Mouse (Mus musculus) testis, adult 2 months (tissue): Measurements from ENCODE around the gene Lenep. TPM values are rescaled to one million over a fixed set of nuclear protein-coding genes. Genes with fewer than 3 reads are reported as not detected.

Experiments
- H3K27ac ChIP-seq: fragments of 200-500 bp; 2 replicates; pipeline ENCODE4 v1.5.1; 2012; ENCODE audit warnings: low read depth, low read length; ENCODE audit not compliant: control insufficient read depth, insufficient read depth
- H3K27me3 ChIP-seq: fragments of 200-500 bp; 2 replicates; pipeline ENCODE4 v1.6.1; 2012; ENCODE audit warnings: mild to moderate bottlenecking, low read length, moderate library complexity; ENCODE audit not compliant: control insufficient read depth, insufficient read depth
- H3K36me3 ChIP-seq: fragments of 200-500 bp; 2 replicates; pipeline ENCODE4 v1.6.1; 2012; ENCODE audit warnings: mild to moderate bottlenecking, low read length; ENCODE audit not compliant: control insufficient read depth, insufficient read depth
- H3K4me1 ChIP-seq: fragments of 200-500 bp; 2 replicates; pipeline ENCODE4 v1.6.1; 2012; ENCODE audit warnings: low read length; ENCODE audit not compliant: control insufficient read depth, insufficient read depth
- H3K4me3 ChIP-seq: fragments of 200-500 bp; 2 replicates; pipeline ENCODE4 v1.5.1; 2012; ENCODE audit warnings: low read depth, mild to moderate bottlenecking, low read length, moderate library complexity, mixed read lengths; ENCODE audit not compliant: control insufficient read depth
- CTCF ChIP-seq: fragments of 200-500 bp; IDR thresholded peaks from 2 replicates; pipeline ENCODE4 v1.5.1; 2012; ENCODE audit warnings: low read depth, mild to moderate bottlenecking, inconsistent platforms, low read length, moderate library complexity; ENCODE audit not compliant: control insufficient read depth, insufficient read depth, insufficient replicate concordance
- POLR2A ChIP-seq: fragments of 200-500 bp; IDR thresholded peaks from 2 replicates; pipeline ENCODE4 v1.6.1; 2012; ENCODE audit warnings: low read depth, mild to moderate bottlenecking, inconsistent platforms, low read length, moderate library complexity; ENCODE audit not compliant: control insufficient read depth
- polyA plus RNA-seq: library from polyadenylated mRNA; depleted of rRNA; stranded (reverse); fragments of >200 nt; gene quantifications from 2 replicates; pipeline ENCODE4 v1.2.3, GENCODE M21; 2012

Lenep gene
- polyA plus RNA-seq, 1 experiment: not detected

- Histone ChIP-seq H3K27ac (no peak within 1 kb of the TSS), H3K4me3 (peak within 1 kb of the TSS; percentile 74), H3K27me3 (no peaks in the 10 kb centered on the region), H3K36me3 (no peaks in the 10 kb centered on the region), H3K4me1 (peaks cover 5% of the 10 kb centered on the region)
- TF ChIP-seq POLR2A (peak; percentile 40; the same call in 1 of the 2 replicates), CTCF (no peak)
These were observed 37.5 kb downstream of the Lenep start, which contains the start of gene Dcst1 for GRCm38 (mm10) chr3:89365153-89365485. Gene Dcst1 (minus strand): TSS chr3:89365253.

DNA sequence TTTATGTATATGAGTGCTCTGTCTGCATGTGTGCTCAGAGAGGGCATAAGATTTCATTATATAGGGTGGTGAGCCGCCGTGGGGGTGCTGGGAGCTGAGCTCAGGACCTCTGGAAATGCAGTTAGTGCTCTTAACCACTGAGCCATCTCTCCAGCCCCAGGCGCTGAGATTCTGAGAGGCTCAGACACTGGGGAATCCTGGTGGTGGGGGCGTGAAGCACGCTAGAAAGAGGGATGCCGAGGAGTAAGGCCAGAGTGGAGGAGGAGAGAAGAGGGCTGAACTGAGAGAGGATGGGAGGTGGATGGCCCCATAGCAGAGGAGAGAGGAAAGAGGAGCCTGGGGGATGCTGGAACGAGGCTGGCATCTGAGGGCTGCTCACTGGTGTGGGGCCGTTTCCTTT lies 38.0 kb downstream of the Lenep start:
- peaks cover 5% of the 10 kb centered on the region for H3K4me1 ChIP-seq
- H3K27me3 ChIP-seq: no peaks in the 10 kb centered on the region
- H3K4me3 ChIP-seq: peak overlapping the region; percentile 72
- H3K36me3 ChIP-seq: no peaks in the 10 kb centered on the region
- no peak overlapping the region for H3K27ac ChIP-seq
- no peak for TF ChIP-seq CTCF
- TF ChIP-seq POLR2A: no peak

- H3K4me3 ChIP-seq: no peak within 1 kb of the TSS; the same call in 1 of the 2 replicates
- no peaks in the 10 kb centered on the region for H3K27me3 ChIP-seq
- TF ChIP-seq POLR2A (no peak), CTCF (no peak)
- no peak within 1 kb of the TSS for H3K27ac ChIP-seq
- H3K36me3 ChIP-seq: no peaks in the 10 kb centered on the region
- H3K4me1 ChIP-seq: peaks cover 2% of the 10 kb centered on the region
These were observed 40.9 kb downstream of the Lenep start, which contains the start of gene Dcst2 for GRCm38 (mm10) chr3:89361675-89362074. Gene Dcst2 (plus strand): TSS chr3:89361975.

DNA sequence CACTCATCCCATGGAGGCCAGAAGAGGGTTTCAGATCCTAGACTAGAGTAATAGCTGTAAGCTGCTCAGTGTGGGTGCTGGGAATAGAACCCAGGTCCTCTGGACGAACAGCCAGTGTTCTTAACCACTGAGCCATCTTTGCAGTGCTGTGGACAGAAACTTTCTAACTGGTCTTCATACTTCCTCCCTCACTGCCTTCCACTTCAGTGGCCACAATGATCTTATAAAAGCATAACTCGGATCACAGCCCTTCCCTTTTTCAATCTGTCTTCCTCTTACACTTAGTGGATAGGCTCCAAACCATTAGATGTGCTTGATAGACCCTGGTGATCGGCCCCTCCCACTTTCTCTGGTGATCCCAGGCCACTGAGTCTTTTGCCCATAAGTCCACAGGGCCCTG lies 42.4 kb downstream of the Lenep start:
- Histone ChIP-seq H3K36me3 (no peaks in the 10 kb centered on the region), H3K27ac (no peak overlapping the region), H3K27me3 (no peaks in the 10 kb centered on the region), H3K4me3 (no peak overlapping the region), H3K4me1 (peaks cover under 1% of the 10 kb centered on the region)
- TF ChIP-seq CTCF (no peak), POLR2A (no peak)

DNA sequence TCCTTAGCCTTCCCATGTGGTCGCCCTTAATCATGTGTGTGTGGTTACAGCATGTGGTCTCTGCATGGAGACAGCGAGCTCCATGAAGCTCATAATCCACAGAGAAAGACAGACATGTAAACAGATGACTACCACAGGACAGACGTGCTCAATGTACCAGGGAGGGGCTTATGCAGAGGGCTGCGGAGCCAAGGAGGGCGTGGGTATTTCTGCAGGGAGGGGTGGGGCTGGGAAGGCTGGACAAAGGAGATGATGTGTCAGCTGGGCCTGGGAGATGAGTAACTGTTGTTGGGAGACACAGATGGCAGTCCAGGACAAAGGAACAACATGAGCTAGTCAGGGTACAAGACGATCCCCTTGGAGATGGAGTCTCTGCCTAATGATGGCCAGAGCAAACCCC lies 43.0 kb downstream of the Lenep start:
- H3K36me3 ChIP-seq: no peaks in the 10 kb centered on the region
- no peaks in the 10 kb centered on the region for H3K27me3 ChIP-seq
- H3K4me1 ChIP-seq: no peaks in the 10 kb centered on the region; the same call in 1 of the 2 replicates
- TF ChIP-seq CTCF (no peak), POLR2A (no peak)
- no peak overlapping the region for H3K4me3 ChIP-seq
- no peak overlapping the region for H3K27ac ChIP-seq

DNA sequence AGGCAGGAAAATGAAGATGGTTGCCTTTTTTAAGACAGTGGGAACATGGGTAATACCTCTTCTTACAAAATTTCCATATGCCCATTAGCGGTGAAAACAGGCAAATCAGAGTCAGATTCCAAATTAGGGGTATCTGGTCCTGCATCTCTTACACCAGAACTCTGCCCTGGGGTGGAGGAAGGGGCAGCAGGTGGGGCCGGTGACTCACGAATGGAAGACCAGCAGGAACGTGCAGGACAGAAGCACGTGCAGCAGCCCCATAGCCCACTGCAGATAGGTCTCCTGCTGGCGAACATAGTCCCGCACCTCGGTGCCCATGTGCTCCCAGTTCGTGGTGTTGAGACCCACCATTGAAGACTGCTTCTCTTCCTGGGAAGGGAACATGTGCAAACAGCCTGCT lies 46.6 kb downstream of the Lenep start:
- Histone ChIP-seq H3K27ac (no peak overlapping the region), H3K4me3 (no peak overlapping the region), H3K36me3 (no peaks in the 10 kb centered on the region), H3K27me3 (no peaks in the 10 kb centered on the region), H3K4me1 (peaks cover 2% of the 10 kb centered on the region; the same call in 1 of the 2 replicates)
- no peak for TF ChIP-seq CTCF

- no peaks in the 10 kb centered on the region for H3K36me3 ChIP-seq
- no peaks in the 10 kb centered on the region for H3K27me3 ChIP-seq
- no peak overlapping the region for H3K4me3 ChIP-seq
- H3K27ac ChIP-seq: no peak overlapping the region
- H3K4me1 ChIP-seq: peaks cover 4% of the 10 kb centered on the region; the same call in 1 of the 2 replicates
- no peak for TF ChIP-seq POLR2A
- TF ChIP-seq CTCF: no peak
These were observed 47.1 kb downstream of the Lenep start for GRCm38 (mm10) chr3:89355512-89355902.
